Mouse (Mus musculus) spleen, embryonic (tissue): ENCODE measurements around the gene Ikzf3.

Source experiments
- CTCF ChIA-PET: fragments of 350-600 bp; sonication (Branson Sonifier 250); formaldehyde crosslinking; loops from one replicate; lab custom pipeline; 2022; lab: Charles Lee

The Ikzf3 gene

DNA sequence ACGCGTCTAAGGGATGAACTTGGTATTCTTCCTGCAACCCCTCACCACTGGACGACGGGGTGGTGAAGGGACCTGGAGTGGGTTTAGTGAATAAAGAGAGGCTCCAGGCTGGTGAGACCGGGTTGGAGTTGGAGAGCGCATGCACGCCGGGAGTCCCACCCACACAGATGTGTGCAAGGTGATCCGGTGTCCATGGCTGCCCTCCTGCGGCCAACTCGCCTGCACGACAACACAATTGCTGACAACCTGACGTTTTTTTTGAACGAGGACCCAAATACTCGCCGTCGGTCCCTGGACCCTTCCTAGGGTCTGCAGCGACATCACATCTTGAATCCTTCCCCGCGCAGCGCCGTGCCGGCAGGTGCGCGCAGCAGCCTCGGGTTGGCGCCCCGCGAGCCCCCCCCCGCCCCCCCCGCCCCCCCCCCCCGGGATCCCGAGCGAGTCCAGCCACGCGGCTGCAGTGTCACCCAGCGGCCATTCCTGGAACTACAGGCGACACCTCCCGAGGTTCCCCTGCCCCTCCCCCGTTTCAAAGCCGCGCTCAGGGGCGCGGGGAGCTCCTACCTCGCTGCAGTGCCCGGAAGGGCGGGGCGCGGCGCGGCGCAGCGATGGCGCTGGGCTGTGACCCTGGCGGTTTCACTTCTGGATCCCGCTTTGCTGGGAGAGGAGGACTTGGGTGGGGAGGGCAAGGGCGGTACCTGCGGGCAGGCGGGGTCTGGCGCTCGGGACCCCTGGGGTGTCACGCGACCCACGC is 88.3 kb downstream of the Ikzf3 start:
- CTCF ChIA-PET: interaction anchor here (0.6 to 1.2 kb wide), 3 partner anchors 9 to 91 kb away, joined by 3 read pairs; no protein-coding TSS in a partner anchor

DNA sequence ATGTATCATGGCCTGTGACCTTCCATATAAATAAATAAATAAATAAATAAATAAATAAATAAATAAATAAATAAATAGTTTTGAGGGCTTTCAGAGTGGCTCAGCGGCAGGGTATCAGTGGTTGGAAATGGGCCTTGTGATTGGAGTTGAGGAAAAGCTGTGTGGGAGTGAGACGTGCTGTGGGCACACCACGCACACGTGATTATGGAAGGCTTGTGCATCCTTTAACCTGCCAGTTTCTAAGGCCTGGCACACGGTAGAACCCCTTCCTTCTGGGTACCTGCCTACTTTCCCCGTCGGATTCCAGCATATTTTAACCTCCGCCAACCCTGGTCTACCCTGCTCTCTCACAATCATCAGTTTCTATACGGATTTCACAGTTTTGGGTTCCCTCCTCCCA is 88.9 kb downstream of the Ikzf3 start:
- CTCF ChIA-PET: interaction anchor here (0.8 kb wide), 1 partner anchor 67 kb away, joined by 3 read pairs; no protein-coding TSS in a partner anchor

DNA sequence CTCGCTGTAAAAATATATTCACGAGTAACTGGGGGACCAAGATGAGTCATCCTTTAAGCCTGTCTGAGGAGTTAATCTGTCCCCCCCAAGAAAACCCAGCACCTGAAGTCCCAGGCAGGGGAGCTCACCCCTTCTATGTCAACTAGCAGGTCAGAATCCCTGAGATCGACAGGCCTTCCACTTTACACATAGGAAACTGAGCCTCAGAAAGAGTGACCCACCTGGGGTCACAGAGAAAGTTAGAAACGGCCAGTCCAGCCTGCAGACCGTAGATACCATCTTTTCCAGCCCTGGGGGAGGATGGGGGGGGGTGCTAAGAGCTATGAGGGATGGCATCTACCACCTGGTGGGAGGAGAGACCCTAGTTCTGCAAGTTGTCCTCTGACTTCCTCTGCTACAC is 89.3 kb downstream of the Ikzf3 start:
- CTCF ChIA-PET: interaction anchor here (0.7 to 0.8 kb wide), 2 partner anchors 59 to 67 kb away, joined by 3 read pairs; no protein-coding TSS in a partner anchor

DNA sequence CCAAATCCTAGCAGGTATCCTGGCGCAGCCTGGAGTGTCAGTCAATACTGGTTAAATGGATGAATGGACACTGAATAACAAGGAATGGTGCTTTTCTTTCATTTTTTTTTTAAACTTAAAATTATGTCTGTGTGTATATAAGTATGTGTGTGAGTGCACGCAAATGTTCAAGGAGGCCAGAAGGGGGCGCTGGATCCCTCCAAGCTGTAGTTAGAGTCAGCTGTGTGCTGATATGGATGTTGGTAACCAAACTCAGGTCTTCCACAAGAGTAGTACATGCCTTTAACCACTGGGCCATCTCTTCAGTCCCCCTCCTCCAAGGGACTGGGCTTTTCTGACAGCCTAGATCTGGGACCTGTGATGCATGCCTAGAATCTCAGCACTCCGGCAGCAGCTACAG is 90.3 kb downstream of the Ikzf3 start:
- CTCF ChIA-PET: no interaction called here

DNA sequence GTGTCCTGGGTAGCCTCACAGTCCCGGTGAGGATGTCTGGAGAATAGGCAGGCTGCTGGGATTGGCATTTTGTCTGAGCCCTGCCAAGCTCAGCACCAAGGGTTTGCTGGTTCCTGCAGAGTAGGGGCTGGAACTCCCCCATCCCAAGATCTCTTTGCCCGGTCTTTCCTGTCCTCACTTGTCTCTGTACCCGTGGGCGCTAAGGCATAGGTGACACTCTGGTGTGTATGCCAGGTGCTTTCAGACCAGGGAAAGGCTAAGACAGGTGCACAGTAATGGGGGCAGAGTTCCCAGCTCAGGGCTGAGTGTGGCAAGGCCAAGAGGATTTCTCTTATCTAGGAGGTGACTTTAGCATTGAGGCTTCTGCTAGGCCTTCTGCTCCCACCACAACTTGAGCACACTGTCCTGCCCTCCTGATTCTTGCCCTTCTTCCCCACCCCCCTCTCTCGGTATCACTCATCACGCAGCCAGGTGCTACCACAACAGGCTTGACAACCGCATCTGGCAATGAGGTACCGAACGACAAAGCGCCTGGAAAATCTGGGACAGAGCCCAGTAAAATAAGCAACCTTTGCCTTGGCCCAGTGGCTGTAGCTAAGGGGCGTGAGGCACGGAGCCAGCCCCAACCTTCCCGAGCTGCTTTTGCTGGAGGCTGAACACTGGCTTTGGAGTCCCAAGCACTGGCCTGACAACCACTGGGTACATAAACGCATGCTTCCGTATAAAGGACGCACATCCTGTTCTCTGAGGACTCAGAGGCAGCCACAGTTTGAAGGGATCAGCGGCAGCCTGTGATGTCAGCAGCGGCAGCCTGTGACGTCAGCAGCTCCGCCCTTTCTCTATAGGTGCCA is 95.7 kb downstream of the Ikzf3 start:
- CTCF ChIA-PET: interaction anchor here (0.6 kb wide), 1 partner anchor 240 kb away, joined by 3 read pairs; no protein-coding TSS in a partner anchor

DNA sequence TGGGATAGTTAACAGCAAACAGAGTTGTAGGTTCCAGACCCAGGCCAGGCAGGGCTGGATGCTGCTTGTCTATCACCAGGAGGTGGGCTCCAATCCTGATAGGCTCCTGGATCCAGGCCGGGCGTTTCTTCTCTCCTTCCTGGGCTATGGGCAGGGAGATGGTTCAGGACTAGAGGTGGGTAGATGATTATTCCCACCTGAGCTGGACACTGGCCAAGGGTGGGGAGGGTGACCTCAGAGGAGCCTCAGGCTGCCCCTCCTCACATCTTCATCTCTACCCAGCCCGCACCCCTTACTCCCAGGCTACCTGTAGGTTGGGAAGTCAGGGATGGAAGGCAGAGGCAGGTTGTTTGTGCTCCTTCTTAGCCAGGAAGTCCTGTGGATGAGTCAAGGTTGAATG is 96.4 kb downstream of the Ikzf3 start:
- CTCF ChIA-PET: no interaction called here

DNA sequence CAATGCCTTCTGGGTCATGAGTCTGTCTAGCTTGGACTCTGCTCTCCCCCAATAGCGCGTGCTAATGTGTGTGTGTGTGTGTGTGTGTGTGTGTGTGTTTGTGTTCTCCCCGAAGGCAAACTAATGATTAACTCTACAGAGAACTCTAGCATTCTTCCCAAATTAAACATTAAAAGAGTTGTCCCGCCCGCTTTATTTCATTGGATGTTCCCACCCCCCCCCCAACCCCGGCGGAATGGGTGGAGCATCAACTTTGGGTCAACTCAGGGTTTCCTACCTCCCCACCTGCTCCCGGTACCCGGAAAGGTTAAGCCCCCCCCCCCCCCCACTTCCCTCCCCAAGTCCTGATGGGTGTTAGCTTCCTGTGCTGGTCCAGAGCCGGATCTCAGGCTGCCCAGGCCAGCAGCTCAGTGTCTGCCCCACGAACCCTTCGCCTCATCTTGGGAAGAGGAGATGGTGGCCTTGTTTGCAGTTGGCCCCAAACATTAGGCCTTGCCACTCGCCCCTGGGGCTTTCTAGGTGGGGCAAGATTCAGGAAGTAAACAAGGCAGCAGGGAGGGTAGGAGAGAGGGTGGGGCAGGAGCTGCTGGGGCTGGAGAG is 97.5 kb downstream of the Ikzf3 start:
- CTCF ChIA-PET: interaction anchor here (0.7 kb wide), 1 partner anchor 523 kb away, joined by 5 read pairs; no protein-coding TSS in a partner anchor

DNA sequence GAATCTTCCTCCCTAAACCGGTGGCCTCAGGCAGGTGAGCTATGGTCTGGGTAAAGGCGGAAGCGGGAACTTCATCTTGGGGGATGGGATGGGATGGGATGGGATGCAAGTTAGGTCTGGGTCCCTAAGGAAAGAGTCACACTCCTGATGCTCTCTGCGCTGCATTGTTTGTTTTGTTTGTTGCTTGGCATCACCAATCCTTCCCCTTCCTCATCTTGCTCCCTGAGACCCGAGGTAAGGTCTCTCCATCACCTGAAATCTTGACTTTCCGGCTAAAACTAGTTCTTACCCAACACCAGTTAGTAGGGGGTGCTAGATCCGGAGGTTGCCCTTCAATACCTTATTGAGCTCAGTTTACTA is 98.4 kb downstream of the Ikzf3 start:
- CTCF ChIA-PET: interaction anchor here (0.6 to 0.7 kb wide), 2 partner anchors 97 to 524 kb away, joined by 4 to 5 read pairs; no protein-coding TSS in a partner anchor

DNA sequence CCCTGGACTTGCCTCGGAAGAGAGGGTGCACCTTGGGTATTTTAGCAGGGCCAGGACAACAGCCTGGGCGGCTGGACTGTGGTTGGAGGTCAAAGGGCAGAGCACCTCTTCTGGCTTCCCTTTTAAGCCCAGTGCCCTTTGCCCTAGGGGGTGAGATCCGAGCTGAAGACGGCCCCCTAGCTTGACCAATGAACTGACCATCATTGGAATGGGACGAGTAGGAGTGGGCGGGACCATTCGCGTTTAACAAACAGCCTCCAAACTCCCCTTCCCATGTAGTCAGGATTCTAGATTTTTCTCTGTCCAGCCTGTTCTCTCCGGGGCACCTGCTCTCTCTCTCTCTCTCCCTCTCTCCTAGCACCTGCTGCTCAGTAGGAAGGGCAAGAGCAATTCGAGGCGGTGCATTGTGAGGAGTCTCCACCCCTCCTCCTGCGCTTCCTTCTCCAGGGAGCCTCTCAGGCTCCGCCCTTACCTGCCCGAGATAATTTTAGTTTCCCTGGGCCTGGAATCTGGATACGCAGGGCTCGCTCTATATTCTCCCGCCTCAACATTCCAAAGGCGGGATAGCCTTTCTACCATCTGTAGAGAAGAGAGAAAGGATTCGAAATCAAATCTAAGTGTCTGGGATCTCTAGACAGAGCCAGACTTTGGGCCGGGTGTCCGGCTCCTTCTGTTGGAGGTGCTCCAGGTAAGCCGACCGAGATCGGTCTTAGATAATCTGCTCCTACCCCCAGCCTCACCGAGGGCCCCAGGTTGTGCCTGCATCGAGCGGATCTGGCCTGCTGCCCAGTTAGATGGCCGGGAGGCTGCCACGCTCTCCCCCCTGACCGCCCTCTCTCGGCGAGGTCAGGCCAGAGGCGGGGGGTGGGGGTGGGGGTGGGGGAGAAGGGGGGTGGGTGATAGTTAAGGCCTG is 99.0 kb downstream of the Ikzf3 start:
- CTCF ChIA-PET: interaction anchor here (0.6 kb wide), 1 partner anchor 98 kb away, joined by 4 read pairs; no protein-coding TSS in a partner anchor

DNA sequence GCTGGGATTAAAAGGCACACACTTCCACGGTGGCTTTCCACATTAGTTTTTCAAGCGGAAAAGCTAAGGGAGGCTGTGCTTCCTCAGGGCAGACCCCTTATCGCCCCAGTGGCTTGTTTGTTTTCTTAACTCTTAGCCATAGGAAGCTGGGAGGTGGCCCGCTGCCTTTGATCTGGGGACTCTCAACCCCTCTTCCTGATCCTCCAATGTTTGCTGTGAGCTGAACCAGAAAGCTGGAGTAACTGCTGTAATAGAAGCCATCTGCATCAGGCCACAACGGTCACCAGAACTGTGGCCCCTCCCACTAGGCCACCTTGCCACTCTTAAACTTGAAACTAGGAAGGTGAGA is 99.6 kb downstream of the Ikzf3 start, which contains the start of gene Grb7:
Grb7 (plus strand) TSS at position 182 of the 349 bp plus-strand sequence.
- CTCF ChIA-PET: no interaction called here

DNA sequence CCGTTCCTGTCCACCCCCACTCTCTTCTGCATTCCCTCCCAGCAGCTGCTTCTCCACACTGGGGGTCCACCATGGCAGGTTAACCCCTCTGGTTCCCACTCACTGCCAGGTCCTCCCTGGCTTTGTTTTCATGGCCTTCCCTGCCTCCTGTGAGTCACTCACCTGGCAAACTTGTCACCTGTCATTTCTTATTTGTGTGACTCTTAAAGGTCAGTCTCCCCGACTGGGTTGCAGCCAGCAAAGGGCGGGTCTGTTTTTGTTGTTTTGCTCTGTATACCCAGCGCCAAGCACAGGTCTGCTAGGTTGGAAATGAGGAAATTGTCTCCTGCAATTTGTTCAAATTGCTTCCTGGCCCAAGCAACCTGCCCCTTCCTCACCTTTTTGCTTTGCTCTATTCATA is 100.2 kb downstream of the Ikzf3 start:
- CTCF ChIA-PET: no interaction called here

DNA sequence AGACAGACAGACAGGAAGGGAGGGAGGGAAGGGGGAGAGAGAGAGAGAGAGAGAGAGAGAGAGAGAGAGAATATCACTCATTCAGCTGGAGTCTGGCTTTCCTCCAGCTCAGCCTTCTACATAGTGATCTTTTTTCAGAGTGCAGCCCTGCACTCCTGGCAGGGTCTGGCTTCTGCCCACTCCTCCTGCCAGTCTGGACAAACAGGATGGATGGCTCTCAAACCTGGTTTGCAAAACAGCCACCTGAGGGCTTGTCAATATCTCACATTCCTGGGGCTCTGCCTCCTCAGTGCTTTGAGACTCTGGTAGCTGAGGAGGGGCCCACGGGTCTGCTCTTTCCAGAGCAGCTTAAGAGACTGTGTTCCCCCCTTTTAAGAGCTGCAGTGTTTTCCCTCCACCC is 100.6 kb downstream of the Ikzf3 start:
- CTCF ChIA-PET: no interaction called here

DNA sequence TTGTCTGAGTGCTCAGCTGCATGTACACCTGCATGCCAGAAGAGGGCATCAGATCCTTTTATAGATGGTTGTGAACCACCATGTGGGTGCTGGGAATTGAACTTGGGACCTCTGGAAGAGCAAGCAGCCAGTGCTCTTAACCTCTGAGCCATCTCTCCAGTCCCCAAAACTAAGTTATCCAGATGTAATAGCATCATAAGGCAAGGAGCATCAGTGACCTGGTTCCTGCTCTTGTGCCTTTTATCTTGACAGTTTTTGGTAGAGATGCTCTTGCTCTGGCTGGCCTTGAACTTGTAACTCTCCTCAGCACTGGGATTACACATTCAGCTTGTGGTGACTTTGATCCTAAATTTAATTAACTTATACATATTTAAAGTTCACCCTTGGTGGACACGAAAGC is 102.1 kb downstream of the Ikzf3 start:
- CTCF ChIA-PET: interaction anchor here (0.5 to 1.3 kb wide), 2 partner anchors 75 to 958 kb away, joined by 3 read pairs; no protein-coding TSS in a partner anchor

DNA sequence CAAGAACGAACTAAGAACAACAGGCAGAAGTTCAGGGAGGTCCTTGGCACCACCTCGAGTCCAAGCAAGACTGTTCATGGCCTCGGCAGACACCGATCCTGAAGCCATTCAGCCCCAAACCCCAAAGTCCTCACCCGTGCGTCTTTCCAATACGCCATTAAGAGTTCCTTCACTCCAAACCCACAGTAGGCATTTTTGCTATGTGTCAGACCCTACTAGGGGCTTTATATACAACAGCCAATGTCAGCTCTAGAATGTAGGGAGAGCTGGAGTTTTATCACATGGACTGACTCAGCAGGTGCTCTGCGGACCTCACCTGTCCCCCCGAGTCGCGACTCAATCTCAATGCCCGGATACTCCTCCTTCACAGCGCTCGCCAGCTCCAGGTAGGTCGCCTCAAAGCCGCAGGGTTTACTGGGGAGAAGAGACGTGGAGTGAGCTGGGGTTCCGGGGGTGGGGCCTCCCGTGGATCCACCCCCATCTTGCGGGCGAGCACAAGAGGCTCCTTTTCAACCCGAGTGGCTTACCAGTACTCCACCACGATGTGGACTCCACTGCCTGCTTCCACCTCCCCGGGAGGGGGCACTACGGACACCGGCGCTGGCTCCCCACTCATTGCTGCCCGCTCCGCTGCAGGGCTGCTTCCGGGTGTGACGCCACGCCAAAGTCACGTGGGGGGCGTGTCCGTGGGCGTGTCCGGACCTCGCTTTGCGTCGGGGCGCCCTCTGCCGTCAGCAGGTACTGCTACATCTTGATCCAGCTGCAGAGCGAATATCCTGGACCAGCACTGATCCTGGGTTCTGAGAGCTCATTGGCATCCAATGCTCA is 107.3 kb downstream of the Ikzf3 start, which contains the start of gene Mien1:
Mien1 (minus strand) TSS at position 661 of the 828 bp plus-strand sequence.
- CTCF ChIA-PET: interaction anchor here (0.6 to 0.7 kb wide), 2 partner anchors 92 to 236 kb away, joined by 6 to 7 read pairs; no protein-coding TSS in a partner anchor

DNA sequence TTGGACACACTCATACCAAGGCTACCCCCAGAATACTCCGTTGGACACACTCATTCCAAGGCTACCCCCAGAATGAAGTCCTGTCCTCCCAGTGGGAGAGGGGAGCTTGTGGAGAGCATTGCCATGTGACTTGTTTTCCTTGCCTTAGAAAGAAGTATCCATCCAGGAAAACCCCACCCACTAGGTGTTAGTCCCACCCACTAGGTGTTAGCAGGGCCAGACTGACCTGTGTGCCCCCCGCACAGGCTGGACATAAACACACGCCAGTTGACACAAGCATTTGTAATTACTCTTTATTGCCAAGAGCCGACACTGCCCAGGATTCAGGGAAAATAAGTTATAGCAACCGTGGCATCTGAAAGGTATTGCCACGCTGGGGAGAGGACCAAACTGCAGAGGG is 108.4 kb downstream of the Ikzf3 start:
- CTCF ChIA-PET: no interaction called here

DNA sequence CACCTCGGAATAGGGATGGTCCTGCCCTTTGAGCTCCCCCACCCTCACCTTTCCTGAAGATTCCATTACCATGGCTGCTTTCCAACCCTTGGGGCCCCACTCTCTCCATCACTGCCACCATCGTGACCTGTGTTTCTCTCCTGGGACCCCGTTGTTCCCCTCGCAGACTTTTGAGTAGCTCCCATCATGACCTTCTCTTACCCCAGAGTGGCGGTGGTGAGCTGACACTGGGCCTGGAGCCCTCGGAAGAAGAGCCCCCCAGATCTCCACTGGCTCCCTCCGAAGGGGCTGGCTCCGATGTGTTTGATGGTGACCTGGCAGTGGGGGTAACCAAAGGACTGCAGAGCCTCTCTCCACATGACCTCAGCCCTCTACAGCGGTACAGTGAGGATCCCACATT is 110.1 kb downstream of the Ikzf3 start:
- CTCF ChIA-PET: no interaction called here

DNA sequence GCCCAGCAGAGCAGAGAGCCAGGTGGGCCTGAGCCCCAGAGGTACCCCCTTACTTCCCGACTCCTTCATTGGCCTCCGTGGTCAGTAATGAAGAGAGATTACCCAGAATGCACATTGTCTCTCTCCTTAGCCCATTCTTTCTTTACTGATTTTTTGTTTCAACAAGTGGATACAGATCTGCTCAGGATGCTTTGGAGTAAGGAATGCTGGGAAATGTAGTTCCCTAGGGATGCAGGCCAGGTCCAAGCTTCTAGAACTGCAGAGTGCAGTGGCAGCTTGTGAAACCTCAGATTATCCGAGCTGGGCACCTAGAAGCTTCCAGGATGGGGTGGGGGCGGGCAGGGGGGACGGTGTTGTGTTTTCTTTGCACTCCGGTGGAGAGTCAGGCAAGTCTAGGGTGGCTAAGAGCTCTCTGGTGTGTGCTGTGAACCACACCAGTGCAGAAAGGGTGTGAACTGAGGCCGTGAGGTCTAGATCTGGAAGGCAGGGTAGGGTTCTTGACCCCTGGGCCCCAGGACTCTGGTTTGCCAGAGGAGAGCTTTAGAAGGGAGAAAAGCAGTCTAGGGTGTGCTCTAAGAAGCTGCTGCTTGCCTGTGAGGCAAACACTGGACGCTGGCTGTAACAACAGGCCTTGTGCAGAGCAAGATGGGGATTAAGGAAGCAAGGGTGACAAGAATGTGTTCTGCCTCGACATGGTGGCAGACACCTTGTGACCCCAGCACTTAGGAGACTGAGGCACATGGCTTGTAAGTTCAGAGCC is 113.9 kb downstream of the Ikzf3 start:
- CTCF ChIA-PET: interaction anchor here (1.2 kb wide), 1 partner anchor 43 kb away, joined by 5 read pairs; no protein-coding TSS in a partner anchor

DNA sequence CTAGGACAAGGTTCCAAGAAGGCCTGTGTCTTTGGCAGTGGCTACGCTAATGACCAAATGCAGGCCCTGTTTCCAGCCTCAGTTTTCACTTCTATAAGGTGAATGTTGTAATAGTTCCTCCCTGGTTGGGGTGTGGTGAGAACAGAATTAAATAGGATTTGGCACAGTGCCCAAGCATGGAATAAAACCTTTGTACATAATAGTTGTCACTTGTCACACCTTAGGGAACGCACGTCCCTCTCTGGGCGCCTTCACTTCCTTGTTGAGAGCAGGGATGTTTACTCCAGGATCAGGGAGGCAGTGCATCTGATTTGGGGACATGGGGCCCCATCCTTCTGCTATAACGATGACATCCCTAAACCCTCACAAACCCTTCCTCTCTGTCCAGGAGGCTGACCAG is 117.4 kb downstream of the Ikzf3 start:
- CTCF ChIA-PET: no interaction called here

DNA sequence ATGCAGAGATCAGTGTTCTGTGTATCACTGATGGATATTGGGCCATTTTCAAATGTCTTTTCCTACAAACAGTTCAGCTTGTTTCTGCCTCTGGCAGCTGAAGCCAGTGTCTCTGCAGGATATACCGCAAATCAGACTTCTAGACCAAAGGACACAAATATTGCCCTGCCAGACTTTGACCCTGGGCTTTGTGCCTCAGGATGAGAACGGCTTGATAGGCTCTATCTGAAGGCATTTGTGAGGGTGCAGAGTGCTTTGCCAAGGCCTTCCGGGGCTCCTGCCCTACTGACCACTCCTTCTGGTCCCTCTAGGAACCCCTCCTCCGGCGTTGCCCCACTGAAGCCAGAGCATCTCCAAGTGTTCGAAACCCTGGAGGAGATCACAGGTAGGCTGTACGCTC is 119.2 kb downstream of the Ikzf3 start:
- CTCF ChIA-PET: interaction anchor here (1.0 kb wide), 1 partner anchor 11 kb away, joined by 3 read pairs; no protein-coding TSS in a partner anchor
